Mouse (Mus musculus) heart, postnatal 0 days (tissue): Measurements from ENCODE around the gene 6430571L13Rik. TPM values are rescaled to one million over a fixed set of nuclear protein-coding genes. Genes with fewer than 3 reads are reported as not detected.
A peak's percentile ranks its signal among the peaks of the same experiment; 100 is the strongest.

ENCODE experiments used
- ATAC-seq: fragments of 200-750 bp; cut with Nextera tagmentation; 2 replicates; pipeline ENCODE4 v1.8.0; 2017; ENCODE audit warnings: low read depth, moderate number of reproducible peaks, moderate library complexity; ENCODE audit not compliant: insufficient read depth
- DNase-seq: peaks from one replicate; pipeline ENCODE4 v3.0.0-alpha.2; 2016; ENCODE audit warnings: low spot score
- H3K27ac ChIP-seq: fragments of 300-500 bp; sonication (generic); 2 replicates; pipeline ENCODE4 v1.5.1; 2014; ENCODE audit warnings: low read depth, mild to moderate bottlenecking
- H3K27me3 ChIP-seq: fragments of 300-500 bp; sonication (generic); 2 replicates; pipeline ENCODE4 v1.6.1; 2014; ENCODE audit warnings: low read length, mixed read lengths; ENCODE audit not compliant: control insufficient read depth, insufficient read depth
- H3K36me3 ChIP-seq: fragments of 300-500 bp; sonication (generic); replicated peaks from 2 replicates; pipeline ENCODE4 v1.6.1; 2014; ENCODE audit warnings: low read length, mixed read lengths; ENCODE audit not compliant: control insufficient read depth, insufficient read depth
- H3K4me1 ChIP-seq: fragments of 300-500 bp; sonication (generic); 2 replicates; pipeline ENCODE4 v1.6.1; 2014; ENCODE audit warnings: antibody characterized with exemption; ENCODE audit not compliant: control insufficient read depth, insufficient read depth
- H3K4me2 ChIP-seq: fragments of 300-500 bp; sonication (generic); 2 replicates; pipeline ENCODE4 v1.6.1; 2014; ENCODE audit warnings: low read depth, mild to moderate bottlenecking, low read length, moderate library complexity
- H3K4me3 ChIP-seq: fragments of 300-500 bp; sonication (generic); 2 replicates; pipeline ENCODE4 v1.5.1; 2014; ENCODE audit warnings: low read depth, low read length
- H3K9ac ChIP-seq: fragments of 300-500 bp; sonication (generic); replicated peaks from 2 replicates; pipeline ENCODE4 v1.6.1; 2014; ENCODE audit warnings: low read depth, low read length, mixed read lengths
- H3K9me3 ChIP-seq: fragments of 300-500 bp; sonication (generic); replicated peaks from 2 replicates; pipeline ENCODE4 v1.6.1; 2016; ENCODE audit warnings: low read length; ENCODE audit not compliant: control insufficient read depth
- CTCF ChIP-seq: IDR thresholded peaks from 2 replicates; pipeline ENCODE4 v1.5.1; 2016; ENCODE audit warnings: antibody characterized with exemption, control low read depth, low read depth
- EP300 ChIP-seq: IDR thresholded peaks from 2 replicates; pipeline ENCODE4 v1.6.1; 2016; ENCODE audit warnings: antibody characterized with exemption, low read depth
- WGBS: fragments of 180-500 bp; shearing (Covaris S2); extraction: QIAGEN DNeasy Blood & Tissue Kit; methylation state at CpG from one replicate; pipeline ENCODE4 v1.1.7; 2014; 5-methylcytosine and 5-hydroxymethylcytosine counted together
- polyA plus RNA-seq: library from polyadenylated mRNA; unstranded; fragments of >200 nt; fragmentation: Nextera tagmentation; extraction: Ambion mirVana; gene quantifications from 2 replicates; pipeline ENCODE4 v1.2.1, GENCODE M21; 2015
- total RNA-seq: library from RNA; depleted of rRNA; stranded (reverse); fragments of >200 nt; gene quantifications from 2 replicates; pipeline ENCODE4 v1.2.3, GENCODE M21; 2014; ENCODE audit warnings: low replicate concordance

6430571L13Rik gene
- total and polyA plus RNA-seq, 2 experiments from 2014 or later: 3.1 to 11.0 TPM

GRCm38 (mm10) chr9:107307099-107307872 lies 33.1 kb upstream of the 6430571L13Rik start:
- ATAC-seq: peak; percentile 53
- H3K4me2 ChIP-seq: peak overlapping the region; percentile 38

DNA sequence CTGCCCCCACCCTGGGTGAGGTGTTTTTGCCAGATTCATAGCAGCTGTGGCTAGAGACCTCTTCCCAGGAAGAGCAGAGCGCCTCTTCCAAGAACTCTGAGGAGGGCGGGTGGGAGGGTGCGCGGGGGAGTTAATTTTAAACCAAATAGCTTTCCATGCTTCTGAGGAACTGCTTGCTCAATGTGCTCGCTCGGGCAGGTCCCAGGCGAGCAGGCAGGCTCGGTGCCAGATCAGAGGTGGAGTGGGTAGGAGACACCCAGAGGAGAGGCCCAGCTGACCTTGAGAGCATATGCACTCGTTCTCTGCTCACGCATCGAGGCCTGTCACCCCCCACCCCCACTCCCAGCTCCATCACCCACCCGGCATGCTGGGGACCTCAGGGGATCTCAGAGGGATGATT lies 32.5 kb upstream of the 6430571L13Rik start:
- H3K9me3 ChIP-seq: no peaks in the 10 kb centered on the region
- DNase-seq: peak; percentile 93
- H3K9ac ChIP-seq: 0 out of 2 replicates have a peak overlapping the region, but pooled peaks have one; percentile 15
- WGBS: 6% methylated on average over 12 of the region's 12 CpGs
- peak overlapping the region; percentile 38 for H3K4me2 ChIP-seq
- peaks cover 62% of the 10 kb centered on the region for H3K4me1 ChIP-seq
- H3K36me3 ChIP-seq: no peaks in the 10 kb centered on the region
- no peak for TF ChIP-seq CTCF
- peak; percentile 86 for ATAC-seq
- H3K27ac ChIP-seq: peak overlapping the region; percentile 95
- no peaks in the 10 kb centered on the region for H3K27me3 ChIP-seq
- H3K4me3 ChIP-seq: peak overlapping the region; percentile 12; the same call in 1 of the 2 replicates

More at GRCm38 (mm10) chr9:107307099-107307872, 33.1 kb upstream of the 6430571L13Rik start:
- DNase-seq: no peak
- Histone ChIP-seq H3K9me3 (no peaks in the 10 kb centered on the region), H3K27me3 (no peaks in the 10 kb centered on the region), H3K9ac (0 out of 2 replicates have a peak overlapping the region, but pooled peaks have one; percentile 15), H3K4me3 (peak overlapping the region; percentile 12; the same call in 1 of the 2 replicates), H3K4me1 (peaks cover 63% of the 10 kb centered on the region), H3K27ac (peak overlapping the region; percentile 95), H3K36me3 (no peaks in the 10 kb centered on the region)
- 41% methylated on average over 11 of the region's 11 CpGs for WGBS
- 0 out of 2 replicates have a peak, but pooled peaks have one; percentile 45 for TF ChIP-seq EP300
- no peak for TF ChIP-seq CTCF

DNA sequence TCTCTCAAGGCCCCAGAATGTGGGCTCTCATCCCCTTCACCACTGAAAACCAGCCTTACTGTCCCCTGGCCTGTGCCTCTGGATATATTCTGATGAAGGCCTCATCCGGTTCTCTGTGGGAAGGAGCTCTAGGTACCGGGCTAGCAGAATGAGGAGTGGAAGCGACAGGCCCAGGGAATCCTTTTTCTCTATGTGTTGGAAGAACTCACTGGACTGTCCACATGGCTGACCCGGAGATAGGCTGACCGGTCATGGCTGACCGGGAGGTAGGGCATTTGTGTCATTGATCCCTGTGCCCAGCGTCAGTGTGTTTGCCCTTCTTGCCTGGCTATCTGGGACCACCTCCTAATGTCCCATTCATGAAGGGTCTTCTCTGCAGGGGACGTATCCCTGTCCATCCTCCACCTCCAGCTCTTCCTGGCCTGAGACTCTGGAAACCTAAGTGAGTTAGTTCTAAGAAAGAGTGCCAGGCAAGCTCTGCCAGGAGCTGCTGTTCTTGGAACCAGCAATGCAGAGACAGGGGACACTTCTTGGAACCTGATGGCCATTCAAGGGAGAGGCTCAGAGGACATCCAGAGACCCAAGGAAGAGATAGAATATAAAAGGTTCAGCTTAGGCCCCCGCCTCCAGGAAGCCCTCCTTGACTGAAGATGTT lies 31.9 kb upstream of the 6430571L13Rik start:
- no peak overlapping the region for H3K4me3 ChIP-seq
- no peaks in the 10 kb centered on the region for H3K36me3 ChIP-seq
- no peaks in the 10 kb centered on the region for H3K27me3 ChIP-seq
- no peak for DNase-seq
- no peak overlapping the region for H3K9ac ChIP-seq
- H3K27ac ChIP-seq: peak overlapping the region; percentile 95
- H3K4me1 ChIP-seq: peaks cover 59% of the 10 kb centered on the region
- no peak overlapping the region for H3K4me2 ChIP-seq
- no peak for TF ChIP-seq CTCF
- TF ChIP-seq EP300: no peak
- WGBS: 75% methylated on average over 9 of the region's 9 CpGs
- ATAC-seq: no peak
- H3K9me3 ChIP-seq: no peaks in the 10 kb centered on the region

- WGBS: 56% methylated on average over 9 of the region's 9 CpGs
- Histone ChIP-seq H3K27ac (peak overlapping the region; percentile 95), H3K4me1 (peaks cover 58% of the 10 kb centered on the region)
Observed at GRCm38 (mm10) chr9:107309171-107309570, 31.2 kb upstream of the 6430571L13Rik start.

DNA sequence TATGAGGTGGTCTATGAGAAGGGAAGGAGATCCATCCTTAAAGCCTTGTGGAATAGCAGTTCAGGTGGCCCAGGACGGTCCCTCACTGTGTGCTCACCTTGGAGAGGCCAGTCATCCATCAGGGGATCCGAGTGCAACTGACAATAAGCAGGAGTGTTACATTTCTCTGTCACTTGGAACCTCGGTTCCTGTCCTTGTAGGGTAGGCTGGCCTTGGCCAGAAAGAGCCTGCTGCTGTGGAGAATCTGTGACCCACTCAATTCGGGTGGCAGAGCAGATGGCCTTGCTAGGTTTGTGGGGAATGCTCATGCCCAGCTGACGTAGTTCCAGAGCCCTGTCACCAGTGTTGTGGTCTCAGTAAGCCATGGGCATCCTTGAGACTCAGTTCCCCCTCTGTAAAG lies 30.8 kb upstream of the 6430571L13Rik start:
- no peak overlapping the region for H3K4me3 ChIP-seq
- DNase-seq (no peak), ATAC-seq (0 out of 2 replicates have a peak, but pooled peaks have one; percentile 6)
- no peak for TF ChIP-seq EP300
- TF ChIP-seq CTCF: no peak
- no peaks in the 10 kb centered on the region for H3K36me3 ChIP-seq
- H3K9ac ChIP-seq: no peak overlapping the region
- peak overlapping the region; percentile 95 for H3K27ac ChIP-seq
- no peaks in the 10 kb centered on the region for H3K27me3 ChIP-seq
- H3K9me3 ChIP-seq: no peaks in the 10 kb centered on the region
- 38% methylated on average over 5 of the region's 5 CpGs for WGBS
- H3K4me2 ChIP-seq: no peak overlapping the region
- peaks cover 58% of the 10 kb centered on the region for H3K4me1 ChIP-seq

More at GRCm38 (mm10) chr9:107309171-107309570, 31.2 kb upstream of the 6430571L13Rik start:
- Histone ChIP-seq H3K4me2 (no peak overlapping the region), H3K27me3 (no peaks in the 10 kb centered on the region), H3K9ac (no peak overlapping the region), H3K9me3 (no peaks in the 10 kb centered on the region), H3K36me3 (no peaks in the 10 kb centered on the region), H3K4me3 (no peak overlapping the region)
- ATAC-seq (no peak), DNase-seq (no peak)
- TF ChIP-seq EP300 (no peak), CTCF (no peak)
